Mouse (Mus musculus): Measurements from ENCODE around the gene Atxn7. TPM values are rescaled to one million over a fixed set of nuclear protein-coding genes. Genes with fewer than 3 reads are reported as not detected.

Atxn7 gene
- 2.9 and 3.4 TPM in 2 replicates for polyA plus RNA-seq (2015; fragmentation: Nextera tagmentation; extraction: Ambion mirVana)

DNA sequence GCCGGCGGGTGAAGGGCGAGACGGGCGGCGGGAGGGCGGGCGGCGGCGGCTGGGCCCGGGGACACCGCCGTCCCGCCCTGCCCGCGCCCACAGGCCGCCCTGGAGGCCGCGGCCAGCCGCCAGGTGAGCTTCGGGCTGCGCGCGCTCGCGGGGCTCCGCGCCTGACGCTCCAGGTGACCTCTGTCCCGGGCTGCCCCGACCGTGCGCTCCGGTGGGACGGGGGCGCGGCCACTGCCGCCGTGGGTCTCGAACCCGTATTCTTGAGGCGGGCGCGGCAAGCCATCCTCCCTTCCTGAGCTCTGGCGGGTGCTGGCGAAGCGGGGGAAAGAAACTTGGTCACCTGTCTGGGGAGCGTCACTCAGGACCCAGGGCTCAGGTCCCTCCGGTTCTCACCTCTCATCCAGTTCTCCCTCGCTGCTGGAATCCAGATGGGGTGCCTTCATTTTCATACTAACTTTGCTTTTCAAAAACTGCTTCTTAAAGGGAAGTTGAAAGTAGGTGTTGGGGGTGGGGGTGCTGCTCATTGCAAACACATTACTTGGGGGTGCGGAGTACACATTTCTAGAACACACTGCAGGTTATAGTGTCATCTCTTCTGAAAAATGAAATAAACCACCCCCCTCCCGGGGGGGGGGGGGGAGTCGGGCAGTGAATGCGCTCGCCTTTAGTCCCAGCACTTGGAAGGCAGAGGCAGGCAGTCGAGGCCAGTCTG, at the start of gene Atxn7, which contains the start of gene Thoc7:
Gene Atxn7, plus strand, starts transcription at position 40 of the 712 bp plus-strand sequence.
Gene Thoc7, minus strand, starts transcription at position 452 of the 712 bp plus-strand sequence.
- peak within 1 kb of the TSS; percentile 98 for H3K4me3 ChIP-seq (ENCODE audit: low read depth, low read length)
- no peaks in the 10 kb centered on the region for H3K9me3 ChIP-seq (replicated peaks; ENCODE audit: control insufficient read depth, low read length, poor library complexity, severe bottlenecking)
- peak within 1 kb of the TSS; percentile 81 for H3K4me2 ChIP-seq (ENCODE audit: low read length)
- H3K27ac ChIP-seq (ENCODE audit: low read length): peak within 1 kb of the TSS; percentile 88
- no peaks in the 10 kb centered on the region for H3K36me3 ChIP-seq (ENCODE audit: control insufficient read depth, insufficient read depth, low read length)
- H3K27me3 ChIP-seq (ENCODE audit: control insufficient read depth, insufficient read depth, low read depth, low read length): no peaks in the 10 kb centered on the region
- H3K9ac ChIP-seq (ENCODE audit: low read depth, low read length): peak within 1 kb of the TSS; percentile 98
- peaks cover 20% of the 10 kb centered on the region for H3K4me1 ChIP-seq (ENCODE audit: control insufficient read depth, insufficient read depth, low read length)
- ATAC-seq: peak; percentile 73
- WGBS: 5% methylated on average over 38 of the region's 56 CpGs

DNA sequence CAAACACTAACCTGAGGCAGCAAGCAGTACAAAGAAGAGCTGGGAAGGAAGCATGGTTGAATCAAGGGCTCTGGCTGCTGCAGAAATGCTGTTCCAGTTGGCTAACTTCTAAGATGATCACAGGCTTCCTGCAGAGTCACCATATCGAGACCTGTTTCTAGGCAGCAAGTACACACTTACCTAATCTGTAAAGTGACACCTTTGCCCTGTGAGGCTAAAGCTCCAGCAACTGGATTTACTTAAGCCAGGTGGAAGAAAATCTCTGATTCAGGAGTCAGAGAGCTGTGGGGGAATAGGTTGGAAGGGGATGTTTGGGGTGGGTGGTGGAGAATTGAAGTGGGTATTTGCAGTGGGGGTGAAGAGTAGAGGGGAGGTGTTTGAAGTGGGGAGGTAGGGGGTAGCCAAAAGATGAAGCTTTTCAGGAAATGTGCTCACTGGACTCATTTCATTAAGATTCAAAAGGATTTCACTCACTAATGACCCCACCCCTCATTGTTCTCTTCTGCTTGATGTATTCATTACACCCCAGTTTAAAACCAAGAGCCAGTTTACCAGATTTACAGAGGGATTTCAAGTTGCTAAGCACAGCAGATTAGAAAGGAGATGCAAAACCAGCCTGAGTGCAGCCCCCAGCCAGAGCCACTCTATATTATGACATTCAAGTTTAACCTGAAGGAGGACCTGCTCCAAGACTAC, 46.7 kb upstream of the Atxn7 start, which contains the start of gene Gm281:
Gene Gm281, minus strand, starts transcription at position 92 of the 696 bp plus-strand sequence.
- Histone ChIP-seq H3K27me3 (ENCODE audit: control insufficient read depth, insufficient read depth, low read depth, low read length) (no peaks in the 10 kb centered on the region), H3K4me3 (ENCODE audit: low read depth, low read length) (no peak within 1 kb of the TSS), H3K27ac (ENCODE audit: low read length) (no peak within 1 kb of the TSS), H3K9me3 (replicated peaks; ENCODE audit: control insufficient read depth, low read length, poor library complexity, severe bottlenecking) (no peaks in the 10 kb centered on the region), H3K9ac (ENCODE audit: low read depth, low read length) (no peak within 1 kb of the TSS), H3K4me1 (ENCODE audit: control insufficient read depth, insufficient read depth, low read length) (no peaks in the 10 kb centered on the region), H3K36me3 (ENCODE audit: control insufficient read depth, insufficient read depth, low read length) (no peaks in the 10 kb centered on the region), H3K4me2 (ENCODE audit: low read length) (no peak within 1 kb of the TSS)
- ATAC-seq: peak; percentile 26; the same call in 1 of the 2 replicates
- WGBS: 14% methylated on average over 1 of the region's 1 CpGs

DNA sequence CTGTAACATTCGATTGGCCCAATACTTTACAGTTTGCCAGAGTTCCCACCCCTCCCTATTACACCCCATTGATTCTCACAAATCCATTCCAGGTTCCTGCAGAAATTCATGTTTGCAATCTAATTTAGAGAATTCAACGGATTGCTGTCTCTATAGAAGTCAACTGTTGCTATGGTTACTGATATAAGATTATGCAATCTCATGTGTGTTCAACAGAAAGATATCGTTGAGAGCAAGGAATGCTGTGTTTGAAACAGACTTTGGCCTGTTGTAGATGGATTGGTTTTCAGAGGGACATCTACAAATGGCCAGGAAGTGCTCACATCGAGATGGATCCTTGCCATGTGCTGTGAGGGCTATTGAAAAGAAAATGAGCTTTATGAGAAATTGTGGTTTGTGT, 46.0 kb upstream of the Atxn7 start:
- Histone ChIP-seq H3K9me3 (replicated peaks; ENCODE audit: control insufficient read depth, low read length, poor library complexity, severe bottlenecking) (no peaks in the 10 kb centered on the region), H3K9ac (ENCODE audit: low read depth, low read length) (no peak overlapping the region), H3K4me2 (ENCODE audit: low read length) (no peak overlapping the region), H3K36me3 (ENCODE audit: control insufficient read depth, insufficient read depth, low read length) (no peaks in the 10 kb centered on the region), H3K27ac (ENCODE audit: low read length) (no peak overlapping the region), H3K27me3 (ENCODE audit: control insufficient read depth, insufficient read depth, low read depth, low read length) (no peaks in the 10 kb centered on the region), H3K4me1 (ENCODE audit: control insufficient read depth, insufficient read depth, low read length) (no peaks in the 10 kb centered on the region), H3K4me3 (ENCODE audit: low read depth, low read length) (no peak overlapping the region)
- ATAC-seq: peak; percentile 47
- WGBS: 56% methylated on average over 4 of the region's 4 CpGs

- Histone ChIP-seq H3K9ac (ENCODE audit: low read depth, low read length) (no peak overlapping the region), H3K4me1 (ENCODE audit: control insufficient read depth, insufficient read depth, low read length) (no peaks in the 10 kb centered on the region), H3K4me3 (ENCODE audit: low read depth, low read length) (no peak overlapping the region), H3K9me3 (replicated peaks; ENCODE audit: control insufficient read depth, low read length, poor library complexity, severe bottlenecking) (no peaks in the 10 kb centered on the region), H3K4me2 (ENCODE audit: low read length) (no peak overlapping the region), H3K27me3 (ENCODE audit: control insufficient read depth, insufficient read depth, low read depth, low read length) (no peaks in the 10 kb centered on the region), H3K27ac (ENCODE audit: low read length) (no peak overlapping the region), H3K36me3 (ENCODE audit: control insufficient read depth, insufficient read depth, low read length) (no peaks in the 10 kb centered on the region)
- ATAC-seq: peak; percentile 21; the same call in 1 of the 2 replicates
- 90% methylated on average over 10 of the region's 10 CpGs for WGBS
Measured at GRCm38 (mm10) chr14:13917208-13917607, 44.0 kb upstream of the Atxn7 start.

DNA sequence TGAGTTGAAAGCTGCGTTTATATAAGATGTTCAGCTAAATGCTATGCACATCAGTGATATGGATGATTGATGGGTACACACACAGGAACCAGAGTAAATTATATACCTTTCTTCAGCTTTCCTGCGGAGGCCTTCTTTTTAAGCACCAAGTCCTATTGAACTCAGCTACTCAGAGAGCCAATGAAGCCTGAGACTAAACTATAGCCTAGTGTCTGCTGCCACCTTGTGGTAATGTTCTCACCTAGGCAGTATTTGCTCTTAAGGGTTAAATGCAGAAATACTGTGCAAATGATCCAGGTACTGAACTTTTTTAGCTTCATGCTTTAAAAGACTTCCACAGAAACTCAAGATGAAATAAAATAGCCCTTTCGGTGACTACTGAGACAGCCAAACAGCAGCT, 43.6 kb upstream of the Atxn7 start:
- 36% methylated on average over 3 of the region's 3 CpGs for WGBS
- H3K9me3 ChIP-seq (replicated peaks; ENCODE audit: control insufficient read depth, low read length, poor library complexity, severe bottlenecking): no peaks in the 10 kb centered on the region
- no peaks in the 10 kb centered on the region for H3K36me3 ChIP-seq (ENCODE audit: control insufficient read depth, insufficient read depth, low read length)
- peak; percentile 91 for ATAC-seq
- no peak overlapping the region for H3K4me2 ChIP-seq (ENCODE audit: low read length)
- H3K27me3 ChIP-seq (ENCODE audit: control insufficient read depth, insufficient read depth, low read depth, low read length): no peaks in the 10 kb centered on the region
- H3K4me1 ChIP-seq (ENCODE audit: control insufficient read depth, insufficient read depth, low read length): no peaks in the 10 kb centered on the region
- no peak overlapping the region for H3K9ac ChIP-seq (ENCODE audit: low read depth, low read length)
- H3K4me3 ChIP-seq (ENCODE audit: low read depth, low read length): no peak overlapping the region
- no peak overlapping the region for H3K27ac ChIP-seq (ENCODE audit: low read length)

DNA sequence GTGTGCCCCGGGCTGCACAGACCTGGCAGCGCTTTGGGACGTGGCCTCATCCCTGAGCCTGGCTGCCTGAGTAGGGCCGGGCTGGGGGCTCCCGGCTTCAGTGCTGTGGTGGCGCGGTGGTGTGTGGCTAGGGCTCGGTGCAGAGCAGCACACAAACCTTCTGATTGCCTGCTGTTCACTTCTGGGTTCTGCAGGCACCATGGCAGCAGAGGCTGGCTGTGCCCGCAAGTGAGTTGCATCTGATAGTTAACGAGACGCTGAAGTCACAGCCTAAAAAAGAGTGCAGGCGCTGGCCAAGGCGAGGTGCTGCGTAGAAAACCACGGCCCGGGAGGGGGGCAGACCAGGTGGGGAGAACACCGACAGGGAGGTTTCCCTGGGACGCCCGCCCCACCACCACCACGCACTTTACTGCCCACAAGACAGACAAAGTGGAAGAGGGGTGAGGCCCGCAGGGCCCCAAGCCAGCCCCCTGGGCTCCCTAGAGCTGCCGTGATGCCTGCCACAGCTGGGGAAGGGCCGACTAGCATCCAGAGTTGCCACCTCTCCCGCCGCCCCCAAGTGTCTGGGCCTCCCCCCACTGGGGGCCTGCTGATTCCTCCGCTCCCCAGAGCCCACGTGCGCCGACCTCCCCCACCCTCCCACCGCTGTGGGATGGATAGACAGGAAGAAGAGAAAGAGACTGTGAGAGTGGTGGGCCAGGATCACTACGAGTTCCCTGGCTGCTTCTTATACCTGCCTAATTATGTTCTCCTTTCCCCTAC, 27.8 kb upstream of the Atxn7 start:
- H3K27me3 ChIP-seq (ENCODE audit: control insufficient read depth, insufficient read depth, low read depth, low read length): no peaks in the 10 kb centered on the region
- peak; percentile 87 for ATAC-seq
- 29% methylated on average over 28 of the region's 31 CpGs for WGBS

DNA sequence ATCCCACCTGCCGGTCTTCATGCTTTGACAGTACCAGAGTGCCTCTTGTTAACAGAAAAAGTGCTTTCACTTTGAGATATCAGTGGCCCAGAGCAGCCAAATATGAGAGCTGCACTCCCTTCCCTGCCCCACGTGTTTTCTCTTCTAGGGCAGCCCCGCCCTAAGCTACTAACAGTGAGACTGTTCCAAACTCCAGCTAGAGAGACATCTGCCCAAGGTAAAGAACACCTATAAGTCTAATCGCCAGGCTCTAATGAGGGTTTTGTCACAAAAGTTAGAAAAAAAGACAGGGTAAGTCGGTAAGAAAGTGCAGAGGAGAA, 27.2 kb upstream of the Atxn7 start:
- H3K4me2 ChIP-seq (ENCODE audit: low read length): peak overlapping the region; percentile 60
- WGBS: 53% methylated on average over 5 of the region's 5 CpGs
- H3K4me1 ChIP-seq (ENCODE audit: control insufficient read depth, insufficient read depth, low read length): 0 out of 2 replicates have a peak, but pooled peaks cover 5% of the 10 kb centered on the region
- no peaks in the 10 kb centered on the region for H3K36me3 ChIP-seq (ENCODE audit: control insufficient read depth, insufficient read depth, low read length)
- H3K9me3 ChIP-seq (replicated peaks; ENCODE audit: control insufficient read depth, low read length, poor library complexity, severe bottlenecking): peaks cover 3% of the 10 kb centered on the region; the same call in 1 of the 2 replicates
- no peak overlapping the region for H3K27ac ChIP-seq (ENCODE audit: low read length)
- H3K4me3 ChIP-seq (ENCODE audit: low read depth, low read length): no peak overlapping the region
- no peaks in the 10 kb centered on the region for H3K27me3 ChIP-seq (ENCODE audit: control insufficient read depth, insufficient read depth, low read depth, low read length)
- H3K9ac ChIP-seq (ENCODE audit: low read depth, low read length): no peak overlapping the region
- no peak for ATAC-seq

More for the DNA sequence above, 27.8 kb upstream of the Atxn7 start:
- peak overlapping the region; percentile 60 for H3K4me2 ChIP-seq (ENCODE audit: low read length)
- peak overlapping the region; percentile 45 for H3K9ac ChIP-seq (ENCODE audit: low read depth, low read length)
- H3K4me1 ChIP-seq (ENCODE audit: control insufficient read depth, insufficient read depth, low read length): 0 out of 2 replicates have a peak, but pooled peaks cover 5% of the 10 kb centered on the region
- H3K27ac ChIP-seq (ENCODE audit: low read length): no peak overlapping the region
- H3K4me3 ChIP-seq (ENCODE audit: low read depth, low read length): peak overlapping the region; percentile 31
- H3K36me3 ChIP-seq (ENCODE audit: control insufficient read depth, insufficient read depth, low read length): no peaks in the 10 kb centered on the region
- peaks cover 3% of the 10 kb centered on the region; the same call in 1 of the 2 replicates for H3K9me3 ChIP-seq (replicated peaks; ENCODE audit: control insufficient read depth, low read length, poor library complexity, severe bottlenecking)

DNA sequence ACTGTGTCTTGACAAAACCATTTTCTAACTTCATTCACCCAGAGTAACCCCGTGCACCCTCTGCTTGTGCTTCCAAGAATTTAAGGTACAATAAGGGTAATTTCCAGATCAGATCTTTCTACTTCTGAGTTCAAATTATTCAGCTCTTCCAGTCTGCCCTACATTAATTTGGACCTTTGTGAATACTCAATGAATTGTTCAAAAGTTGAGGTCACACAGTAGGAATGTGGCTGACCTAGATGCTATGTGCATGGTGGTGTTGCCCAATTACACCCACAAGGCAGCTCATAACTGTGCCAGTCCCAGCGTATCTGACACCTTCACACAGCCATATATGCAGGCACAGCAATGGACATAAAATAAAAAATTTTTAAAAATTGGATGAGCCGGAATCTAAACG, 16.6 kb upstream of the Atxn7 start:
- Histone ChIP-seq H3K36me3 (ENCODE audit: control insufficient read depth, insufficient read depth, low read length) (peaks cover 19% of the 10 kb centered on the region), H3K4me1 (ENCODE audit: control insufficient read depth, insufficient read depth, low read length) (no peaks in the 10 kb centered on the region), H3K4me3 (ENCODE audit: low read depth, low read length) (no peak overlapping the region), H3K4me2 (ENCODE audit: low read length) (no peak overlapping the region), H3K27ac (ENCODE audit: low read length) (no peak overlapping the region), H3K27me3 (ENCODE audit: control insufficient read depth, insufficient read depth, low read depth, low read length) (no peaks in the 10 kb centered on the region), H3K9me3 (replicated peaks; ENCODE audit: control insufficient read depth, low read length, poor library complexity, severe bottlenecking) (no peaks in the 10 kb centered on the region), H3K9ac (ENCODE audit: low read depth, low read length) (no peak overlapping the region)
- ATAC-seq: no peak
- WGBS: 92% methylated on average over 4 of the region's 4 CpGs
